Mouse (Mus musculus) erythroblast, embryonic 14.5 days (primary cell): ENCODE results near the gene Gm49369.

Experiments used
- GATA1 ChIP-seq: IDR thresholded peaks from 2 replicates; pipeline ENCODE4 v1.6.1; 2012; ENCODE audit warnings: low read length, inconsistent platforms, mixed read lengths
- TAL1 ChIP-seq: IDR thresholded peaks from 3 replicates; pipeline ENCODE4 v1.6.1; 2012; ENCODE audit warnings: low read length, inconsistent platforms, mixed read lengths

DNA sequence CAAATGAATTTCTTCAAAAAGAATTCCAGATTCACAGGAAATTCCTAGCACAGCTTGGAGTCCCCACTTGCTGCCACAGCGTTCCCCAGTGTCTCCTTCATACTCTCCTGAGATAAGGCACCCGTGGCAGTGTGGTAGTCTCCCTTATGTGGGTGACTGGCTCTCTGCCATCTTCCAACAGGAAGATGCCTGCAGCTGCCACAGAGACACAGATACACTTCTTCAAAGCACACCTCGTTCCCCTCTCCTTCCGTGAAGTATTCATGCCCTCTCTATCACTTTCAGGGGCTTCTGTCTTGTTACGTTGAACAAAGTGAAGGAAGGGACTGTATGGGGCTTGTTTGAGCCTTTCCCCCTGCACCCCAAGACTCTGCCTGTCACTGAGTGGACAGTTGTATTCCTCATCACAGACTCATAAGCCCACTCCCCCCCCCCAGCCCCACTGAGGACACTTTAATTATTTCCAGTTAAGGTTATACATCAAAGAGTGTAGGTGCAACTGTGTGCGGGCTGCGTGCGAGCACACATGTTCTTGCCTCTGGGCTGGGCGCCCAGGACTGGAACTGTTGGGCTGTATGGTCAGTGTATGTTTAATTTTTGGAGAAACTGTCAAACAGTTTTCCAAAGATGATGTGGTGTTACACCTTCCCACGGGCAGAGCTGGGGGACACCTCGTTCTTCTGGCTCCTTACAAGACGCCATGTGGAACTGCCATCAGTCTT lies 58.9 kb downstream of the Gm49369 start:
- no peak for TF ChIP-seq GATA1
- TF ChIP-seq TAL1: no peak
